Mouse (Mus musculus) forebrain, embryonic 11.5 days (tissue): ENCODE data around the gene Gsg1l. TPM values are rescaled to one million over a fixed set of nuclear protein-coding genes. Genes with fewer than 3 reads are reported as not detected.

Experiments
- ATAC-seq: fragments of 200-750 bp; cut with Nextera tagmentation; replicated peaks from 2 replicates; pipeline ENCODE4 v1.8.0; 2017; ENCODE audit warnings: moderate TSS enrichment; ENCODE audit not compliant: low FRiP score
- DNase-seq: peaks from one replicate; pipeline ENCODE4 v3.0.0-alpha.2; 2017; ENCODE audit warnings: low spot score
- H3K27ac ChIP-seq: fragments of 300-500 bp; sonication (generic); 2 replicates; pipeline ENCODE4 v1.5.1; 2014; ENCODE audit warnings: low read depth, low read length
- H3K27me3 ChIP-seq: fragments of 300-500 bp; sonication (generic); 2 replicates; pipeline ENCODE4 v1.6.1; 2014; ENCODE audit warnings: mild to moderate bottlenecking, low read length, mixed read lengths; ENCODE audit not compliant: control insufficient read depth, insufficient read depth
- H3K36me3 ChIP-seq: fragments of 300-500 bp; sonication (generic); 2 replicates; pipeline ENCODE4 v1.6.1; 2014; ENCODE audit warnings: mild to moderate bottlenecking, low read length, moderate library complexity, mixed read lengths; ENCODE audit not compliant: control insufficient read depth, insufficient read depth
- H3K4me1 ChIP-seq: fragments of 300-500 bp; sonication (generic); replicated peaks from 2 replicates; pipeline ENCODE4 v1.6.1; 2014; ENCODE audit warnings: low read length, mixed read lengths; ENCODE audit not compliant: control insufficient read depth, insufficient read depth
- H3K4me2 ChIP-seq: fragments of 300-500 bp; sonication (generic); 2 replicates; pipeline ENCODE4 v1.6.1; 2014; ENCODE audit warnings: low read depth, mild to moderate bottlenecking, low read length, moderate library complexity, mixed read lengths; ENCODE audit not compliant: severe bottlenecking
- H3K4me3 ChIP-seq: fragments of 300-500 bp; sonication (generic); 2 replicates; pipeline ENCODE4 v1.5.1; 2014; ENCODE audit warnings: low read depth, low read length
- H3K9ac ChIP-seq: fragments of 300-500 bp; sonication (generic); 2 replicates; pipeline ENCODE4 v1.6.1; 2014; ENCODE audit warnings: low read length
- H3K9me3 ChIP-seq: fragments of 300-500 bp; sonication (generic); 2 replicates; pipeline ENCODE4 v1.6.1; 2016; ENCODE audit warnings: low read length, mixed read lengths; ENCODE audit not compliant: control insufficient read depth
- whole genome bisulfite sequencing: fragments of 180-500 bp; shearing (Covaris S2); extraction: QIAGEN DNeasy Blood & Tissue Kit; methylation state at CpG from one replicate; pipeline ENCODE4 v1.1.7; 2014; 5-methylcytosine and 5-hydroxymethylcytosine counted together
- polyA plus RNA-seq: library from polyadenylated mRNA; unstranded; fragments of >200 nt; fragmentation: Nextera tagmentation; extraction: Ambion mirVana; gene quantifications from 2 replicates; pipeline ENCODE4 v1.2.1, GENCODE M21; 2014

The Gsg1l gene
- polyA plus RNA-seq, 1 experiment from 2014 or later = 0.72 TPM

DNA sequence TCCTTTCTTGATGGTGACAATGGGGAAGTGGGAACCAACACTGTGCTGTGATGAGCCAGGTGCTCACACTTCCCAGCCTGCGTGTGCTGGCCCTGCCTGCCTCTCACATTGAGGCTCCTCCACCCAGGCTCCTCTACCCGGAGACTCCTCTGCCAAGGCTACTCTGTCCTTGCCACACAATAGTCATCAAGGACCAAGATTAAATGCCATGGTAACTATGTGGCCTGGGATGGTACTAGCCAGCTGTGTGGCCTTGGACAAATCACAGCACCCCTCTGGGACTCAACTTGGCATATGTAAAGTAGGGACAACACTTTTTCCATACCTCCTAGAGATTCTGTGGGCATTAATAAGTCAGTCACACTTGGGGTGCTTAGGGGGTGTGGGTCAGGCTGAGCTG, 182.3 kb downstream of the Gsg1l start:
- Histone ChIP-seq H3K36me3 (no peaks in the 10 kb centered on the region), H3K9ac (no peak overlapping the region), H3K27ac (no peak overlapping the region), H3K4me2 (no peak overlapping the region), H3K4me3 (no peak overlapping the region), H3K27me3 (no peaks in the 10 kb centered on the region), H3K4me1 (no peaks in the 10 kb centered on the region), H3K9me3 (no peaks in the 10 kb centered on the region; the same call in 1 of the 2 replicates)
- 70% methylated on average over 2 of the region's 2 CpGs for WGBS
- no peak for ATAC-seq
- DNase-seq = no peak

DNA sequence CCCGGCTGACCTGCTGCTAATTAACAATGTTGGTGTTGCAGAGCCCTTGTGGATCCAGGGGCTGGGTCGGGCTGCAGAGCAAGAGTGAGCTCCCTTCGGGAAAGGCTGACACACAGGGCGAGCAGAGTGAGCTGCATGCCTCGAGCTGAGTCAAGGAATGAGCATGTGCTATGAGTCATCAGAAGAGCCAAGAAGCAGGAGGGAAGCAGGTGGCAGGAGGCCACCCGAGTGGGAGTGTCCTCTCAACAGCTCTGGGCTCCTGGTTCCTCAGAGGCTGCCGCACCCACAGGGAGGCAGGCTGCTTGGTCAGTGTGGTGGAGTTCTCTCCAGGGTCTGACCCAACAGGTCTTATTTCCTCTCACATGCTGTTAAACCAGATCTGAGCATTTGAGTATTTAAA, 183.2 kb downstream of the Gsg1l start:
- Histone ChIP-seq H3K27me3 (no peaks in the 10 kb centered on the region), H3K4me3 (no peak overlapping the region), H3K27ac (no peak overlapping the region), H3K4me2 (no peak overlapping the region), H3K36me3 (no peaks in the 10 kb centered on the region), H3K9me3 (no peaks in the 10 kb centered on the region; the same call in 1 of the 2 replicates), H3K9ac (no peak overlapping the region), H3K4me1 (no peaks in the 10 kb centered on the region)
- DNase-seq = no peak
- ATAC-seq = no peak
- 55% methylated on average over 7 of the region's 7 CpGs for WGBS

DNA sequence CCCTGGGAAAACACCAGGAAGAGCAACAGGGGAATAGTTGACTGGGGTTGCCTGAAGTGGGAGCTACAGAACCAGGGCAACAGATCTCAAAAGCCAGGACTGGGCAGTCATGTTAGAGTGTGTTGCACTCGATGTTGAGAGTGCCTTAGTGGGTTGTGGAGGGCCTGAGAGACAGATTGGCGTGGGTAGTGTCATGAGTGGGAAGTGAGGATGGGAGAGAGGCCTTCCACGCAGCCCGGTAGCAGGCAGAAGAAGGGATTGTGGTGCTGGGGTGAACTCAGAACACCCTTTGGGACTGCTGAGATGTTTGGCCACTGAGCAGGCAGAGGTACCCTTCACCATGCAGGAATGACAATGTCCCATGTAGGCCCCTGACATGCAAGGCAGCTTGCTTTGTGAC, 185.2 kb downstream of the Gsg1l start:
- Histone ChIP-seq H3K36me3 (no peaks in the 10 kb centered on the region), H3K4me3 (no peak overlapping the region), H3K9ac (no peak overlapping the region), H3K4me2 (no peak overlapping the region), H3K27ac (no peak overlapping the region), H3K9me3 (no peaks in the 10 kb centered on the region; the same call in 1 of the 2 replicates), H3K27me3 (no peaks in the 10 kb centered on the region), H3K4me1 (no peaks in the 10 kb centered on the region)
- 83% methylated on average over 4 of the region's 4 CpGs for WGBS
- ATAC-seq (no peak), DNase-seq (no peak)

DNA sequence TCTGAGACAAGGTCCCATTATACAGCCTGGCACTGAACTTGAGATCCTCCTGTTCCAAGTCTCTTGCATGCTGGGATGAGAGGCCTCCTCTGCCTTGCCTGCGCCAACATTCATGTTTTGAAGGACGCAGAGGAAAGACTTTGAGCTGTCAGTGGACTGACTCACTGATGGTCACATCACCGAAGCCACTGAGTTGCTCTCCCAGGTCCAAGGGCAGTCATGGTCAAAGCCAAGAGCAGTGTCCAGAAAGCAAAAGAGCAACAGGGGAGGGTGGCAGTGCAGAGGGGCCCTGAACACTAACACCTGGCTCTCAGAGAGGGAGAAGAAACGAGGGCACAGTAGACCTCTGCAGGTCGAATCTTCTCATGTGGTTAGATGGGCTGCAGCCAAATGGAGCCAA, 188.6 kb downstream of the Gsg1l start:
- no peak for ATAC-seq
- Histone ChIP-seq H3K36me3 (no peaks in the 10 kb centered on the region), H3K9ac (no peak overlapping the region), H3K9me3 (no peaks in the 10 kb centered on the region; the same call in 1 of the 2 replicates), H3K4me1 (no peaks in the 10 kb centered on the region), H3K27me3 (no peaks in the 10 kb centered on the region), H3K4me3 (no peak overlapping the region), H3K4me2 (no peak overlapping the region), H3K27ac (no peak overlapping the region)
- no peak for DNase-seq
- 92% methylated on average over 5 of the region's 5 CpGs for WGBS

DNA sequence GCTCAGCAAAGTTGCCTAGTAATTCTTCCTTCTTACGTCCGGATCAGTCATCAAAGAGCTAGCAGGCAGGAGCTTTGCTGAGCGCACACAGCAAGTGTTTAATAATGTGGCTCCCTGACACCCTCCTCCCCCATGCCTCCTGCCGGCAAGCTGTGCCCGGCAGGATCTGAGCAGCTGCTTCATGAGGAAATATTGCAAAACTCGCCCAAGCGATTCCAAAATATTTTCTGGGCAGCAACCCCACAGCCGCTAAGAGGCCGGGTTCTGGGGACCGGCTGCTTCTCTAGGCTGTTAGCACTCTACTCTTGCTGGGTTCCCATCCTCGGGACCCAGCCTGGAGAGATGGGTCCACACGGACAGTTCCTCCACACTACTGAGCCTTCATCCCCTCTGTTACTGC, 193.8 kb downstream of the Gsg1l start:
- Histone ChIP-seq H3K9me3 (no peaks in the 10 kb centered on the region), H3K4me3 (no peak overlapping the region), H3K9ac (no peak overlapping the region), H3K4me1 (no peaks in the 10 kb centered on the region), H3K4me2 (no peak overlapping the region), H3K27me3 (no peaks in the 10 kb centered on the region), H3K27ac (no peak overlapping the region), H3K36me3 (no peaks in the 10 kb centered on the region)
- 73% methylated on average over 12 of the region's 12 CpGs for WGBS
- DNase-seq (no peak), ATAC-seq (no peak)

DNA sequence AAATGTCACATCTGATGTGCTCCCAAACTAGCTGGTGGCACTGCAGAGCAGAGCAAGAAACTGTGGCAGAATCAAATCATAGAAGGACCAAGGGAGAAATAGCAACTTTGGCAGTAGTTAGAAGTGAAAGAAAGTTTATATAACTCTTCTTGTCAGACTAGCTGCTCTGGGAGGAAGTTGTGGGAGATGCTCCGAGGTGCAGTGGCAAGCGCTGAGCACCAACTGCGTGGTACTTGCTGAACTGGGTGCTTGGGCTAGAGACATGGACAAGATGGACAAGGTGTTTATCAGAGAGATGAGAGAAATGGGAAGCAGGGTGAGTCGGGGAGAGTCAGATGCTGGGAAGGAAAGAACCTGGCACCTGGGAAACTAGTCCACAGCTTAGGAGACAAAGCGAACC, 194.4 kb downstream of the Gsg1l start:
- no peak overlapping the region for H3K27ac ChIP-seq
- ATAC-seq (no peak), DNase-seq (no peak)
- no peaks in the 10 kb centered on the region for H3K9me3 ChIP-seq
- H3K4me2 ChIP-seq = no peak overlapping the region
- WGBS = 91% methylated on average over 5 of the region's 5 CpGs
- no peaks in the 10 kb centered on the region for H3K36me3 ChIP-seq
- H3K4me1 ChIP-seq = no peaks in the 10 kb centered on the region
- no peaks in the 10 kb centered on the region for H3K27me3 ChIP-seq
- no peak overlapping the region for H3K4me3 ChIP-seq
- no peak overlapping the region for H3K9ac ChIP-seq

DNA sequence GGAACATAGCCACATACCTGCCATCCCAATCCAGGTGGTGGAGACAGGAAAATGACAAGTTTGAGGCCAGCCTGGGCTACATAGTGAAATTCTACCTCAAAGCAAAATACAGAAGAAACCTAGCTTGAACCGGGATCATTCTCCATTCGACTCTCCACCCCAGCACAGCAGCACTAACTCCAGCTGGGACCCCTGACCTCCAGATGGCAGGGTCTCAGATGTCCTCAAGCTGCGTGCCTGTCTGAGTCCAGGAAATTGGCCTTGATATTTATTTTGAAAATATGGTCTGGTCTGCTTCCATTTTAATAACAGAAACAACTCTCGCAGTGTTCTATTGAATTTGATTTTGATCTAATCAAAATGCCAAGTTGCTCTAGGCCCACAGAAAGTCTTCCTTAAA, 195.1 kb downstream of the Gsg1l start:
- WGBS = 70% methylated on average over 4 of the region's 4 CpGs
- ATAC-seq = no peak

DNA sequence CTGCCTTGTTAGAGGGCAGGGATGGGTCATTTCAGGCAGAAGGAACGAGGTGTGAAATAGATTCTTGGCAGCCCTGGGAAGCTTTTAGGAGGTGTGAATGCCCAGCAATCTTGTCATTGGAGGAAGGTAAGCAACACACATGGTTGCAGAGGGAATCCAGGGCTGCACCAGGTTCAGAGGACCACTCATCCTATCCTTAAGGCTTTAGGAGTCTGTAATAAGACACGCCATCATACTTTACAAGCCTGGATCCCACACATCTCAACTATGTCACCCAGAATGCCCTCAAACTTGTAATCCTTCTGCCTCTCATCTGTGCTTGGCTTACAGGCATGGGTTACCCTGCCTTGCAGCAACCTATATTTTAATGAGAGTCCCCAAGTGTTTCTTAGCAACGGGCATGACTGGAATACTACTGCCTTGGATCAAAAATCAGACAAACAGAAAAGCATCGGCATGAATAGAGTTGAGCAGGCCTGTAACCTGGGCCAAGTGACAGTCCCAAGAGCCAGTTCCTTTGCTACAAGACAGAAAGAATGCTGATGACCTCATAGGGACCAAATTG, 196.0 kb downstream of the Gsg1l start:
- no peak overlapping the region for H3K4me2 ChIP-seq
- H3K9ac ChIP-seq = no peak overlapping the region
- DNase-seq = no peak
- no peaks in the 10 kb centered on the region for H3K9me3 ChIP-seq
- H3K27me3 ChIP-seq = no peaks in the 10 kb centered on the region
- no peaks in the 10 kb centered on the region for H3K36me3 ChIP-seq
- no peak overlapping the region for H3K4me3 ChIP-seq
- no peak overlapping the region for H3K27ac ChIP-seq
- H3K4me1 ChIP-seq = no peaks in the 10 kb centered on the region
- 73% methylated on average over 4 of the region's 4 CpGs for WGBS
- ATAC-seq = no peak

More for the DNA sequence above, 195.1 kb downstream of the Gsg1l start:
- Histone ChIP-seq H3K27ac (no peak overlapping the region), H3K4me2 (no peak overlapping the region), H3K9ac (no peak overlapping the region), H3K4me3 (no peak overlapping the region), H3K27me3 (no peaks in the 10 kb centered on the region), H3K36me3 (no peaks in the 10 kb centered on the region), H3K9me3 (no peaks in the 10 kb centered on the region), H3K4me1 (no peaks in the 10 kb centered on the region)
- DNase-seq = no peak

DNA sequence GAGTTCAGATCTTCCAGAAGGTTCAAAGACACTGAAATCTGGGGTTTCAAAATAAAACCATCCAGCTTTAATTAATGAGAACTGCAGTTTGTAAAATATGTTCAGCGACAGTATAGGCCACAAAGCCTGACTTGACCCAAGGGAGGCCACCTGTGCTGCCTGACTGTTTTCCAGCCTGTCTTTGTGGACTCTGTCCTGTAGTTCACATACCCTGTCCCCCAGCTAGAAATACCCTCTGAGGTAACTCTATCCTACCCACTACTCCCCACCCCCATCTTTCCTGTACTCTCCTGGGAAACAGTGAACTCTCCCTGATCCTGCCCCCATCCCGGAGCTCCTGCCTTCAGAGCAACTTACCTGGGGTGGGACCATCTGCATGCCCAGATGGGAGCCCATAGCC, 199.0 kb downstream of the Gsg1l start:
- Histone ChIP-seq H3K4me2 (no peak overlapping the region), H3K4me1 (no peaks in the 10 kb centered on the region), H3K9me3 (no peaks in the 10 kb centered on the region), H3K4me3 (no peak overlapping the region), H3K27me3 (no peaks in the 10 kb centered on the region), H3K36me3 (no peaks in the 10 kb centered on the region), H3K27ac (no peak overlapping the region), H3K9ac (no peak overlapping the region)
- DNase-seq = no peak
- WGBS = 86% methylated on average over 2 of the region's 2 CpGs
- ATAC-seq = no peak
